Mouse (Mus musculus): ENCODE data around the gene Aire.
A peak's percentile ranks its signal among the peaks of the same experiment; 100 is the strongest.

The Aire gene

DNA sequence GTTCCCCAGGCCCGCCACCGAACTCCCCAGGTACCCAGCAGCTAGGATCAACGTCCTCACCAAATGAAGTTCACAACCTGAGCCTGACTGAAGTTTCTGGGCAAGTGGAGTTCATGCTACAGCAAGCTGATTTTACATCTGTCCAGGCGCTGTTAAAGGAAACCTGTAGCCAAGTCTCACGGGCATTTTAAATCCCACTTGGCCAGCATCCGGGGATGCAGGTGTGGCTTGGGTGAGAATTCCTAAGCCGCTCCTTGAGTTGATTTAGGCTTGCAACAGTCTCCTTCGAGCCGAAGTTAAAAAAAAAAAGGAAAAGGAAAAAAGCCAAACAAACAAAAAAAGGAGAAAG lies 33.5 kb downstream of the Aire start, which contains the start of gene Pfkl:
Pfkl (minus strand) TSS at position 139 of the 349 bp plus-strand sequence.
- no peak for DNase-seq (ENCODE audit: low read depth, low spot score)

DNA sequence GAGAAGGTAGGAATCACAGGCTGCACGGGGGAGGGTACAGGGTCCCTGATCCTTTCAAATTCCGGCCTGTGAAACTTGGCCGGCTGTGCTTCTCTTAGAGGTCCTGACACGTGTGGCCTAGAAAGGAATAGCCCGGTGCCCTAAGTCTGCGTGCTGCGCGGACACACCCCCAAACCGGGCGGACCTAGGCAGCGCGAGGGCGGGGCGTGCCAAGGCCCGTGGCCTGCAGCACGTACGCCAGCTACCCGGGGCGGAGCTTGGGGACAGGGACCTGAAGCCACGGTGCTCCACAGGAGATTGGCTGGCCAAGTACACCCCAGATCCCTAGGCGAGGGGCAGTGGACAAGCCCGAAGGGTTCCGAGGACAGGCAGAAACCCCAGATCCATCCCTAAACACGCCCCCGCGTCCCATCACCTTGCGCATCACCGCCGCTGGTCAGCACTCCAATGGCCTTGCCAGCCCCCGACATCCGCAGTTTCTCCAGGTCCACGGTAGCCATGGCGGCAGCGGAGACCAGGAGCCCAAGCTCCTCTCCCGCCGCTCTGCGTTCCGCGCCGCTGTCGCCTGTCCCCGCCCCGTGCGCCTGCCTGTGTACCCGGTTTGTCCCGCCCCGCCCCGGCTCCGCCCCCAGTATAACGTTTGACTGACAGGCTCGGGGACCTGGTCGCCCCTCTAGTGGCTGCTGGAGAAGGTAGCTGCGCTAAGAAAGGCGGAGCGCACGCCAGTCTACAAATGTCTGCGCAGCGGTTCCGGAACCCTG lies 34.0 kb downstream of the Aire start:
- DNase-seq (ENCODE audit: low read depth, low spot score), result peak; percentile 89

DNA sequence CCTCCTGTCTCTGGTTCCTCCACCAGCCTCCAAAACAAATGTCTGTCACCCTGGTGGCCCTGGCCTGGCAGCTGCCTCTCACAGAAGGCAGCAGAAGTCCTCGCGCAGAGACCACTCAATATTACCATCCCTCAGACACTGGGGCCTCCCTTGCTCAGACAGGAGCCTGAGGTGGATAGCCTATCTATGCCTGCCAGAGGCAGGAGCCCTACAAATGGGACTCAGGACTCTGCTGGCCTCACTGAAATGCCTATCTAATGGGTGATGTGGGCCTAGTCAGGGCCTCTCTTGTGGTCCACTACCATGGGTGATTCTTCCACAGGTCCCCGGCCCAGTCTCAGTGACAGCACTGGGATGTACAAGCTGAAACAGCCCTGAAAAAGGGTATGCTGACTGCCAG lies 35.2 kb downstream of the Aire start:
- no peak for DNase-seq (ENCODE audit: low read depth, low spot score)

DNA sequence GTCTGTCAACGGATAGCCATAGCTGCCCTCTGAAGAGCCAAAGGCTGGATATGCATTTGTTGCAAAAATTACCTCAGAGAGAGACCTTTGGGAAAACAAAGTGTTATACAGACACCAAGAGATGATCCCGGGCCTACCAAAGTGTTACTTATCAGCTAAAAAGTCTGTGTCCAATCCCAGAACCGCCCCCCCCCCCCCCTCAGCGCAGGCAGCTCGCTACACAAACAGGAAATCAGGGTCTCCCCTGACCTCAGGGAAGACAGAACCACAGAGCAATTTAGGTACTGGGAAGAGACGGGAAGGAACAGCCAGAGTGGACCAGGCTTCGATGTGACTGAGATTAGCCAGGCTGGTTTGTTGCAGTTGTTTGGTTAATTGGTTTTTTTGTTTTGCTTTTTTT lies 36.2 kb downstream of the Aire start:
- no peak for DNase-seq (ENCODE audit: low read depth, low spot score)

DNA sequence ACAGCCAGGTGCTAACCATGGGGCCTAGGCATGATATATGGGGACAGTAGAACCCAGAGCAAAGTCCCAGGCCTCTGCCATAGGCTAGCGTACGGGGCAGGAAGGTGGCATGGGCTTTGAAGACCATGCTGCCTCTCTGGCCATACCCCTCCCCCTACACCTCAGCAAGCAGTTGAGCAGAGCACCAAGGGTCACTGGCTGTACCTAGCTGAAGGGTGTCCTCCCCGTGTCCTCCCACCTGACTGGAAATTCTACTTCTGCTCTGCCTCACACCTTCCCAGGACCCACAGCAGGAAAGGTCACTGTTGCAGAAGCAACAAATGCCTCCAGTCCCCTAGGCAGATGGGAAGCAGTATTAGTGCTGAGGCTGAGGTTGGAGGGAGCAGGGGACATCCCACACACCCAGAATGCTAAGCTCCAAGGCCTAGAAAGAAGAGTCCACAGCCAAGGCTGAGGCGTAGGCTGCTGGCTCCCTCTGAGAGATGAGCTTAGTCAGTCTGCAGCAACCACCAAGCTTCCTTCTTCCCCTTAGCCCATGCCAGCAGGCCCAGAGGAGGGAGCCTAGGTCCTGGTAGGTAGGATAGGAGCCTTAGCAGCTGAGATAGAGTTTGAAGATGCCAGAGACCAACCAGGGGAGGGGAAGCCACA lies 37.5 kb downstream of the Aire start:
- DNase-seq (ENCODE audit: low read depth, low spot score), result no peak

DNA sequence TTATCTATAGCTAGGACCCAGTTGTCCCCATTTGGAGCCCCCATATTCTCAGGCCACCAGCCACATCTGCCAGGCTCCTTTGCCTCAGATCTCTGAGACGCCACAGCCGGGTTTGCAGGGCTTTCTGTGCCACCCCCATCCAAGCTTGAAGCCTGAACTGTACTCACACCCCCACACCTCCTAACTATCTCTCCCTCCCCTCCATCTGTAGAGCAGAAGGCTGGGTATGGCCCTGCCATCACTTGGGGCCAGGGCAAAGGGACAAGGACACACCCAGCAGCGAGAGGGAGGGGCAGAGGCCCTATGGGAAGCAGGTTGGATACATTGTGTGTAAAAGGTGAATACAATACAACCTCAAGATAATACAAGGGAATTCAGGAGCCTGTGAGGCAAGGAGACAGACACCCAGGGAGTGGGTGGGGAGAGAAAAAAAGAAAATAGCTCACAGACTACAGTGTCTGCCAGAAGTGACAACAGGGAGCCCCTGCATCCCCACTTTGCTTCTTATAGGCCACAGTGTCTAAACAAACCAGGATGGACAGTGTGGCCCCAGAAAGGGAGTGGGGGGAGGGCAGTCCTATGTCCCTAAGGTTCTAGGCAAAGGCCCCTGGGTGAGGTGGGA lies 38.8 kb downstream of the Aire start:
- no peak for DNase-seq (ENCODE audit: low read depth, low spot score)

DNA sequence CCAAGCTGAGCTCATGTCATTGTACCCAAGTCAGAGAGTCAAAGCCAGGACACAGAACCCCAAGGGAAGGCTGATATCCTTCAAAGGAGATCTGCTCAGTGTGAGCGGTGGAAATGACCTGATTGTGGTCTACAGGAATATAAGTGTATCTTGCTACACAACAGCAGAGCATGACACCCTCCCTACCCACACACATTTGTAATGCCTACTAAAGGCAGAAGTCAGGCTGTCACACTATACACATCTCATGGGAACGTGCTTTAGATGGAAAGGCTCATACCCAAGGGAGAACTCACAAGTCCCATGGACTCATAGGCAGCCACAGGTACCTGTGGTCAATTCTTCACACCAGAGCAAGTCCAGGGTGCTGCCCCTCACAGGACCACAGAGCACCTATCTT lies 41.1 kb downstream of the Aire start:
- no peak for DNase-seq (ENCODE audit: low read depth, low spot score)

DNA sequence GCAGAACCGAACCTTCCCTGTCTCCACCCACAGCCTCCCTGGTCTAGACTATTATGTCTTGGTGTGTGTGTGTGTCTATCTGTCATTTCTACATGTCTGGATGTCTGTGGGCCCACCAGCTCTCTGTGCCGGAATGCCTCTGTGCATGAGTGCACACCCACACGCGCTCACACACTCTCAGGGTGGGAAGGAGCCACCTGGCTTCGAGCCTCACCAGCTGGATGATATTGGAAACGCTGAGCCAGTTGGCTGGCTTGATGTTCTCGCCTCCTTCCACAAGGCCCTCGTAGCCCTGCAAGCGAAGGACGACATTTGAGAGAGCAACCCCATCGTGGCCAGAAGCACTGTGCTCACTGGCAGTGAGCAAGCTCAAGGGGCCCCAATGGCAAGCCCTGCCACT lies 41.6 kb downstream of the Aire start:
- DNase-seq (ENCODE audit: low read depth, low spot score), result no peak

DNA sequence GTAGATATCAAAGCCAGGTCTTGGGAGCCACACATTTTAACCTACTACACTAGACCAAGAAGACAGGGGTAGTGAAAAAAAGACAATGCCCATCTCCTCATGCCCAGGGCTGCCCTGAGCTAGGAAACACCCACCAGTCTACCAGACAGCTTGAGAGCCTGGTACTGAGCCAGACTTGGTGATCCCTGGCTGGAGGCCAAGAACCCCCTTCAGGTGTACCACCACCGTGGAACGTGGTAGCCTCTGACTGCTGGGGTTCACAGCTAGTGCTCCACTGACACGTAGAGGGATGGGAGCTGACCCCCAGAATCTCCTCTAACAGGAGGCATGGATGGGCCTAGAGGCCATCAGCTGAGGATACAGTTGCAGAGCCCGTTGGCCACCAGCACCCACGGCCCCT lies 43.2 kb downstream of the Aire start:
- no peak for DNase-seq (ENCODE audit: low read depth, low spot score)

DNA sequence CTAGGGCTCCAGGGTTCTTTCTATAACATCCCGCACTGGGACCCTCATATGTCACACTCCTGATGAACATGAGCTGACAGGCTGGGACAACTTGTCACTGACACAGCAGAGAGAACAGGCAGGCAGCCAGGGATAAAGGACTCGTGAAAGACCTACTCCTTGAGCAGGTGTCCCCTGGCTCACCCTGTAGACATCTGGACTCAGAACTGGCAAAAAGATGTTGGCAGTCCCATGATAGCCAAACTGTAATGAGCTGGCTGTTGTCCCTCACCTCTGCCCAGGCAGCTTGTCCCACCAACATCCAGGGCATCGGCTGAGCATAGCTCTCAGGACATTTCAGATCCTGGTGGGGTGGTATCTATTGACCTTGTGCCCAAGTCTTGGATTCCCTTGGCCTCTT lies 47.8 kb downstream of the Aire start:
- DNase-seq (ENCODE audit: low read depth, low spot score), result no peak

DNA sequence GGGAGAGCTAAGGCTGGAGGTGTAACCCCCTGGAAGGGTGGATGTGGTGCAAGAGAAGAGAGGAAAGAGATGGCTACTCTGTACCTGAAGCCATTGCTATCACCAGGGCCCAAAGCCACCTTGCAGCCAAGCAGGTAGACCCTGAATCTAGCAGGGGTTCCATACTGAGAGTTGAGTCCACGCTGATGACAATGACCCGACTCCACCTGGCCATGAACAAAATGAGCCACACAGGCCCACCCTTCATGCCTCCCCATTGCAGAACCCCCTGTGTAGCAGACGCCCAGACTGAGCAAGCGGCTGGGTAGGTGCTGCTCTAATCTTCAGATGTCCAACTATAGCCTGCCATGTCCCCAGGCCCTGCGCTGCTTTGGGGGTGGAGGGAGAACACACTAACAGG lies 57.6 kb downstream of the Aire start:
- no peak for DNase-seq (ENCODE audit: low read depth, low spot score)

DNA sequence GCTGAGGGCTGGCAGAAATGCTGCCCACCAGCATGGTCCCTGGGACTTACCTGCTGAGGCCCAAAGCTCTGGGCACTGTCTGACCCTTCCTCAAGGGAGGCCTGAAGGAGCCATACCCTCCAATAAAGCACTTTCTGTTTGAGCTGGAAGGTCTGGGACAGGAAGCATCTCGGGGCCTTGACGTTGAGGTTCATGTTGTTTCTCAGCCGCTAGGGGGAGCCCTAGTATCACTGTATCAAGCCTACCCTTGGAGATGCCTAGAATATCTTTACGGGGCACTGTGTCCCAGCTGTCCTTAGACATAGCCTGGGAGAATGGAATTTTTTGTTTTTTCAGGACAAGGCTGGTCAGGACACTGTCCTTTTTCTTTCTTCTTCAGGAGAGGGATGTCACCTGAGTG lies 58.8 kb downstream of the Aire start:
- DNase-seq (ENCODE audit: low read depth, low spot score), result peak; percentile 78
